Mouse (Mus musculus): ENCODE data around the gene Tsc2.

DNA sequence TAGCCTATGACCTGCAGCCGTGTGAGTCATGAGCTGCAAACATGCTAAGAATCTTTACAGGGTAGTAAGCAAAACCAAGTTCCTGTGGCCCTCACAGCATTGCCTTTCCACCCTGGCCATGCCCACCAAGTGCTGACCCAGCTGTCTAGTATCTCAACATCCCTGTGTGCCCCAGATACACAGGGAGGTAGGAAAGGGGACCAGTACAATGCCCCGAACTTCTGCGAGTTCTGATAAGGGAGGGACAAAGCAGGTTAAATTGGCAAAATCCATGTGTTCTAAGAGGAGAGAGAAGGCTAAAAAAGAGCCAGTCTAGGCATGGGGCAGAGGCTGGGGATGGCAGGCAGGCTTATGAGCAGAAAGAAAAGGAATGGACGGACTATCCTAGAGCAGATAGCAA, 24.1 kb downstream of the Tsc2 start:
- TF ChIP-seq CTCF (IDR thresholded peaks at IDR 0.05; ENCODE audit: low read depth, low read length) = no peak
- no peak for TF ChIP-seq POLR2A (IDR thresholded peaks at IDR 0.05; ENCODE audit: insufficient read depth, low read length)

All from ES-Bruce4 (cell line).